Comparison of ENCODE assay signal across 8 mouse cellular contexts in genomic region chr13:60084975-60085374, GRCm38 (mm10).
DNase-seq lines count a peak whose midpoint lies in the region; ATAC-seq lines count a peak whose summit lies in the region.

No protein-coding gene starts in this region.

- H3K27me3 ChIP-seq in limb, embryonic 13.5 days = no peaks in the 10 kb centered on the region

- peaks cover 28% of the 10 kb centered on the region for H3K4me1 ChIP-seq in limb, embryonic 13.5 days

- ATAC-seq in limb, embryonic 13.5 days (ENCODE audit: low FRiP score, low read depth) = no peak; the same call in 1 of the 2 replicates
- no peak for ATAC-seq in erythroid progenitor cell, adult 5-6 weeks (replicated peaks; ENCODE audit: low FRiP score, poor library complexity, severe bottlenecking)

- peaks cover 2% of the 10 kb centered on the region; the same call in 1 of the 2 replicates for H3K9me3 ChIP-seq in limb, embryonic 13.5 days

- 0 out of 2 replicates have a peak overlapping the region, but pooled peaks have one; percentile 21 for H3K9ac ChIP-seq in limb, embryonic 13.5 days

- H3K4me3 ChIP-seq in limb, embryonic 13.5 days = no peak overlapping the region

- H3K36me3 ChIP-seq in limb, embryonic 13.5 days = no peaks in the 10 kb centered on the region

- peak; percentile 27 for DNase-seq in adrenal gland, postnatal 14 days
- DNase-seq in adrenal gland, postnatal 4 days (ENCODE audit: low spot score in 2 of 2) = no peak
- DNase-seq in Muller cell, postnatal 12 days (ENCODE audit: inconsistent ontology term) = peak; percentile 66
- peak; percentile 43 for DNase-seq in gastrocnemius, postnatal 10 days
- DNase-seq in retina, postnatal 1 day = peak; percentile 94
- DNase-seq in urinary bladder, postnatal 25 days (ENCODE audit: low spot score) = no peak

- peak overlapping the region; percentile 48; the same call in 1 of the 2 replicates for H3K27ac ChIP-seq in limb, embryonic 13.5 days

- H3K4me2 ChIP-seq in limb, embryonic 13.5 days (replicated peaks) = peak overlapping the region; percentile 15; the same call in 1 of the 2 replicates

- WGBS in limb, embryonic 13.5 days = 25% methylated on average over 12 of the region's 12 CpGs

Comparison
In these comparisons a context has a peak if more than half of its experiments do, and no peak if none do; other contexts are left out.
1. DNase-seq: peak in adrenal gland, postnatal 14 days (single experiment), Muller cell, postnatal 12 days (single experiment), gastrocnemius, postnatal 10 days (single experiment) and retina, postnatal 1 day (single experiment); none in adrenal gland, postnatal 4 days (0 of 2) and urinary bladder, postnatal 25 days (single experiment).